Mouse (Mus musculus) telencephalon, adult 2 months (tissue): ENCODE results near the gene Map1lc3b.

Source experiments
- DNase-seq: peaks from one replicate; pipeline ENCODE4 v3.0.0-alpha.2; 2011; ENCODE audit warnings: low read depth, low spot score

Map1lc3b gene

DNA sequence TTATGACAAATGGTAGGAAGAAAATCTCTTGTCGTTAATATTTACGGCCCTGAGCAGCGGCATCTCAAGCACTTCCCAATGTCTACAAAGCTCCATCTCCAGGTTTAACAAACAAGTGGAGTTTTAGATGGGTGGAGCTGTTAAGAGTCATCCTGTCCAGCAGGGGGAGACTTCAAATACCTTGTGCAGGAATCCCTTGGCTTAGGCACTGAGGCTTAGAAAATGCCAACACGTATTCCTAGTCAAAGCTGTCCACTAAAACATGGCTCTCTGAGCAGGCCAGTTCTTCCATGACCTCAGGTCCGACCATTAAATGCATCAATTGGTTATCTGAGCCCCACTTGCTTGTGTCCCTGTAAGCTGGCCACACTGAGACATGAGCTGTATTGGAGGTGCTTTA lies 17.5 kb downstream of the Map1lc3b start:
- no peak for DNase-seq

DNA sequence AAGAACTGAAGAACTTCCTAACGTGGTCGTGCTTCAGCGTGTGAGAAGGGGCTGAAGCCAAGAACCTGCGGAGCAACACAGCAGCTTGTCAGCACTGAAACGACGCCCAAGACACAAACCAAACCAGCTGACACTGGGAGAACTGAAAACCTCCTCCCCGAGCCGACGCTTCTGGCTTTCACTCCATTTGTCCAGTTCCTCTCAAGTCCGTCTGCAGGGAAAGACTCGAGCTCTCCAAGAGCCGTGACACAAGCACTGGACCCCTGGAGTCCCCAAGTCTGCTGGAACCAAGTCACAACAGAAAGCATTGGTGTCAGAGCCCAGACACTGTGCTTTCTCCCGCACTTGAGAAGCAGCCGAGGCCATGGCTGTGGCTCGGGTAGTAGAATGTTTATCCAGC lies 19.1 kb downstream of the Map1lc3b start:
- DNase-seq: no peak

DNA sequence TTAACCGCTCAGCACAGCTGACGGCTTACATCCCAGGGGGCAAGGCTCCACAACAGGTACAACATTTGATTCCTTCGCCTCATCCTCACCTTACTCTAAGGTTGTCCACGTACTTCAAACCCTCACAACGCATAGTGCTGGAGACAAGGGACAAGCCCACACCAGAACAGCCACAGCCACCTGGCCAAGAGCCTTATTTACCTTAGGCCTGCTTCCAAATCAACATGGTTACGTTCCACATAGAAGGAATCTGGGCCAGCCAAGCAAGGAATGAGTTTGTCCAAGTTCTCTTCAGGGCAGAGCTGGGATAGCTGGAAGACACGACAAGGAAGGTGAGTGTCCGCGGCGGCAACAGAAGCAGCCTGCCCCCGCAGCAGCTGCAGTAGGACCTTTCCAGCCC lies 19.8 kb downstream of the Map1lc3b start:
- no peak for DNase-seq

DNA sequence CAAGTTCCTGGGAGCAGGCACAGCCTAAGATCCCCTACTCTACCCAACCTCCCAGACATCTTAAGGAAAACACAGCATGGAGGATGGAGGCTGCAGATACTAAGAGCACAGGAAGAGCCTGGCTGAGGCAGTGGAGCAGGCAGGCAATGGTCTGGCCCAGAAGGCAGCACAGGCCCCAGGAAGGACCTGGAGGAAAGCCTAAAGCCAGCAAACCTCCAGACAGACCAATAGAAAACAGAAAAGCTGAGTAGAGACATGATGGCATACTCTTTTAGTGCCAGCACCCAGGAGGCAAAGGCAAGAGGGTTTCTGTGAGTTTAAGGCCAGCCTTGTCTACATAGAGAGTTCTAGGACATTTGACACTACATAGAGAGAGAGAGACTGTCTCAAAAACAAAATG lies 23.3 kb downstream of the Map1lc3b start:
- no peak for DNase-seq

- DNase-seq: no peak
Measured at GRCm38 (mm10) chr8:121619401-121619995, 29.3 kb downstream of the Map1lc3b start.

GRCm38 (mm10) chr8:121620801-121621516 lies 30.8 kb downstream of the Map1lc3b start:
- DNase-seq: no peak

GRCm38 (mm10) chr8:121621879-121622278 lies 31.7 kb downstream of the Map1lc3b start:
- DNase-seq: no peak

DNA sequence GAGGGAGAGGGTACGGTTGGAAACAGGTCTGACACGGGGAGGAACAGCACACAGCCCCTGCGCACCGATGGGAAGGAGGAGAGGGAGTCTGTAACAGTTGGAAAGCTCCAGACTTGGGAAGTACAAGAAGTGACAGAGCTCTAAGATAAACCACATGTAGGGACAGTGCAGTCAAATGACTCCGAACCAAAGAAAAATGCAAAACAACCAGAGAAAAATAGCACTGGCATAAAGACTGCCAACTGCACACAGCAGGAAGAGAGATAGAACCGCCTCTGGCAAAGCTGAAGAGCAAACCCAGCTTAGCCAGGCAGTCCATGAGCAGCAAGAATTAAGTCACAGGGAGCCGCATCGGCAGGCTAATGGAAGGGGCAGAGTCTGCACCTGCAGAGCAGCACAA lies 32.9 kb downstream of the Map1lc3b start:
- DNase-seq: peak; percentile 72

DNA sequence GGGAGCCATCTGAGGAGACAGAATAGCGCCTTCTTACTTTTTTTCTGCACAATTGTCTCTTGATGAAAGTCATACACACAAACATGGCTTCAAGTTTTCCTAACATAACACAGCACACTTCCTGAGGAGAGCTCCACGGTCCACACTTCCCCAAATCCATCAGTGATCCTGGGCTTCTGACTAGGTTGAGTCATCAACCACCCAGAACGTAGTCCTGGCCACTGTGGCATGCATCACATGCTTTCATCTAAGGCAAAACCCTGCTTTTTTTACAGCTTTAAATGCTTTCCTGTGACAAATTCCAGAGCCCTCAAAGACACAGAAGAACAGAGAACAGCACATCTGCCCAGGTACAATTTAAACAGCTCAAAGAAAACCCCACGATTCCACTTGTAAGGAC lies 38.5 kb downstream of the Map1lc3b start:
- no peak for DNase-seq

- DNase-seq: no peak
Measured at GRCm38 (mm10) chr8:121631645-121632071, 41.5 kb downstream of the Map1lc3b start.

- no peak for DNase-seq
Measured at GRCm38 (mm10) chr8:121632401-121632800, 42.2 kb downstream of the Map1lc3b start.

- DNase-seq: no peak
Measured at GRCm38 (mm10) chr8:121635534-121635933, 45.4 kb downstream of the Map1lc3b start.

DNA sequence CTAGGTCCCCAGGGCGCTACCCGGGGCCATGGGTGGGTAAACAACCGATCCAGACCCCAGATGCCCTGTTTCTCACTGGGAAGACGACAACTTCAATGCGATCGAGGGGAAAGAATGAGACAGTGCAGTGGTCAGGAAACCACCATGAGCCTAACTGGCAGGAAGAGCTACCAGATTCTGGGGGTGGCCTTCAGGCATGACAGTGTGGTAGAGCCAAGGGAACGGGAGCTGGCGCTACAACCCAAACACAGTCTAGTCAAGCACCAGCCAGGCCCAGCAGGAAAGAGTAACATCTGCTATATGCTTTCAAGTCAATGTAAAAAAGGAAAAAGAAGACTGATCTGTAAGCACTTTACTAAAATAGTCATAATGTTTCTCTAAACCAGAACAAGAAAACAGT lies 46.0 kb downstream of the Map1lc3b start:
- no peak for DNase-seq

- DNase-seq: no peak
Measured at GRCm38 (mm10) chr8:121642804-121643203, 52.6 kb downstream of the Map1lc3b start.

DNA sequence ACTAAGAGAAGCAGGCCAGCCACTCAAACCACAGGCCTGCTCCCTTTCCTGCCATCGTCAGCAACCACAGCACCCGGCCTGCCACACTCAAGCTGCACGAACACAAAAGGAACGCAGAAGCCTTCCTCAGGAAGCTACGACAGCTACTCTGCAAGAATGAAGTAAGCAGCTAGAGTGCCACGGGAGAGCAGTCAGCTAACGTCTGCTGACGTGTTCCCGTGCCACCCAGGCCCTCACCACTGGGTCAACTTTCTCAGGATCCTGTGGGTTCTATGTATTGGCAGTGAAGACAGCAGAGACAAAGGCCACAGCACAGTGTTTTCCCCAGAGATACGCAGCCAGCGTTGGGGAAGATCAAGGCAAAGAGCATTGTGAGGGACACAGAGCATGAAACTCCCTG lies 53.2 kb downstream of the Map1lc3b start:
- DNase-seq: no peak

- DNase-seq: no peak
Measured at GRCm38 (mm10) chr8:121647511-121648215, 57.5 kb downstream of the Map1lc3b start.
